Mouse (Mus musculus) testis, adult 10 weeks (tissue): ENCODE data around the gene Ptk6. TPM values are rescaled to one million over a fixed set of nuclear protein-coding genes. Genes with fewer than 3 reads are reported as not detected.

ENCODE experiments used
- polyA plus RNA-seq: library from polyadenylated mRNA; stranded (reverse); fragments of 350-450 nt; fragmentation: Illumina TruSeq; extraction: RNeasy Lipid Tissue Mini Kit (QIAGEN cat#74804); gene quantifications from one replicate; pipeline ENCODE4 v1.2.3, GENCODE M21; 2014; ENCODE audit warnings: low read depth, low replicate concordance

Gene Ptk6
- polyA plus RNA-seq: 0.07 TPM

DNA sequence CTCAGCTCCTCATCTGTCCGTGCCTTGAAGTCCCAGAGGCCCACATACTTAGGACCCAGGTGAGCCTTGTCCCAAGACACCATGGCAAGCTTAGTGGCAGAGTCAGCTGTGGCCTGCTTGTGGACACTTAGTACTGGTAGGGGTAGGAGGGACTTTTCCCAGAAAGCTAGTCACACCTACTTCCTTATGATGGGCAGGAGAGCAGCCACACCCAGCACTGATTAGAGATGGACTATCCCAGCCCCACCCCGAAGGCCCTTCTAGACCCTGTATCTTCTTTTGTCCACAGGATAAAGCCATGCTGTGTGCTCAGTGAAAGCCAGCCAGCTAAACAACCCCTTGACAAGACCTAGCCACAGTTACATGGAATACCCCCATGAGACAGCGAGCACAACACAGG lies at the start of gene Ptk6:
Gene Ptk6 (minus strand): TSS at position 368 of the 400 bp plus-strand sequence.

DNA sequence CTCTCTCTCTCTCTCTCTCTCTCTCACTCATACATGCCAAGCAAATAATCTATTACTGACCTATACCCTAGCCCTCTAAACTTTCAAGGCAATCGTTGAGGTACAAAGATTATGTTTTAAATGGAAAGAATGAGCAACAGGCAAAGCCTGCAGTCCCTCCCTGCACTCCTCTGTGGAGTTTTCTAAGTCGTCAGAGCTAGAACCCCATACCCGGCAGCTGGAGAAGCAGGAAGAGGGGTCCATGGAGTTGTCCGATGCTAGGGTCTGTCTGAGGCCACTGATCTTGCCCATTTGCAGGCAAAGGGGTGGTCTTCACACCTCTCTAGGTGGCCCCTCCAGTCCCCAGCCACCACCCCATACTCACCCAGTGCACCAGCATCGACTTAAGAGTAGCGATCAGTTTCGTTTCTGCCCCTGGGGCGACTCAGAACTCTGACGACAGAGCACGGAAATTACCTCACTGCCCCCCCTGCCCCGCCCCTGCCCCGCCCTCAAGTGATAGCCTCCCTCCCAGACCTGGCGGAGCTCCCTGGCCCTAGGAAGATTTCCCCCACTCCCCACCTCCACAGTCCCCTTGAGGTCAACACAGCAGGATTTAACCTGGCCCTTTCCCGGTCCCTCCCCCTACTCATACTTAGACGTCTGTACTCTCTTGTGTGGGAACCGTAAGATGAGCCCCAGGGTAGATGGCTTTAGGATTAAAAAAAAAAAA lies 39.2 kb upstream of the Ptk6 start, which contains the start of gene Helz2:
Gene Helz2 (minus strand): TSS at position 426 of the 712 bp plus-strand sequence.

DNA sequence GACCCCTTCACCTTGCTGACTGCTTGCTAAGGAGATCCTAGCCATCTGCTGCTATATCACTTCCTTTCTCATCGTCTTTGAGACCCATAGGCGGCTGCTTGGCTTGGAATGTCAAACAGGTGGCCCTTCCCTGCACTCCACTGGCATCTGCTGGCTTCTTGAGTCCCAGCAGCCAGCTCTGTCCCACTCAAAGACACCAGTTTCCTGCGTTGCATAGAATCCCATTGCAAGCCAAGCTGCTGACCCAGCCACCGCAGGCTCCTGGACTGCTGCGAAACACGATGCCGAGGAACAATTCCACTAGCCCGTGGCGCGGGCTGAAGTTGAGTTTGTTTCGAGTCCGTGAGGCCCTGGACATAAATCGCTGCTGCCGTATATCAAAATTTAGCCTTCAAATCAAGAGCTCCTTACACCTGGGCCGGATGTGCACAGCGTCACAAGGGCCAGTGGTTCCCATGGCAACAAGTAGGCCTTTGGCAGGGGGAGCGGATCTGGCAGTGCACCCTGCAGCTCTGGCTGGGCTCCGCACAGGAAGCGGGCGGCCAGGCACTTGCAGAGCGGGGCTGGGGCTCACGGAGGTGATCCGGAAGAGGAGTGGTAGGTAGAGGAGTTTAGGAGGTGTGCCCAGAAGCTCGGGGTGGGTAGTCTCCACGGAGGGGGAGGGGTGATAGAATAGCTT lies 17.1 kb upstream of the Ptk6 start, which contains the start of gene Fndc11:
Gene Fndc11 (plus strand): TSS at position 476 of the 679 bp plus-strand sequence.

DNA sequence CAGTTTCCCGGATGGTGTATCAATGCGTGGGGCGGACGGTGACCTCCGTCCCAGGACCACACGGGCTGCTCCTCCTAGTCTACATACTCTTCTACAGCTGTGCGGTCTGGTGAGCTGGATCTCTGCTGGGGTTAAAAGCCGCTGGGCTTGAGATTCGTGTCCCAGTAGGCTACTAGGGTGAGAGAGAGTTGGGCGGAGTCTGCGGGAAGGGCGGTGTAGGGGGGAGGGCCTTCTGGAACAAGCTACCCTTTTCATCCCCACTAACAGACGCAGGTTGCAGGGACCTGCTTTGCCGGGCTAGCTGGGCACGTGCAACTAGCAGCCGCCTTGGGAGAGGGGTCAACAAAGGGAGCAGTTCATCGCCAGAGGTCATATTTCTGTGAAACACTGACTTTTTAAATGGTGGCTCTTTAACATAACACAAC lies 10.4 kb upstream of the Ptk6 start, which contains the start of gene Srms:
Gene Srms (minus strand): TSS at position 165 of the 425 bp plus-strand sequence.

DNA sequence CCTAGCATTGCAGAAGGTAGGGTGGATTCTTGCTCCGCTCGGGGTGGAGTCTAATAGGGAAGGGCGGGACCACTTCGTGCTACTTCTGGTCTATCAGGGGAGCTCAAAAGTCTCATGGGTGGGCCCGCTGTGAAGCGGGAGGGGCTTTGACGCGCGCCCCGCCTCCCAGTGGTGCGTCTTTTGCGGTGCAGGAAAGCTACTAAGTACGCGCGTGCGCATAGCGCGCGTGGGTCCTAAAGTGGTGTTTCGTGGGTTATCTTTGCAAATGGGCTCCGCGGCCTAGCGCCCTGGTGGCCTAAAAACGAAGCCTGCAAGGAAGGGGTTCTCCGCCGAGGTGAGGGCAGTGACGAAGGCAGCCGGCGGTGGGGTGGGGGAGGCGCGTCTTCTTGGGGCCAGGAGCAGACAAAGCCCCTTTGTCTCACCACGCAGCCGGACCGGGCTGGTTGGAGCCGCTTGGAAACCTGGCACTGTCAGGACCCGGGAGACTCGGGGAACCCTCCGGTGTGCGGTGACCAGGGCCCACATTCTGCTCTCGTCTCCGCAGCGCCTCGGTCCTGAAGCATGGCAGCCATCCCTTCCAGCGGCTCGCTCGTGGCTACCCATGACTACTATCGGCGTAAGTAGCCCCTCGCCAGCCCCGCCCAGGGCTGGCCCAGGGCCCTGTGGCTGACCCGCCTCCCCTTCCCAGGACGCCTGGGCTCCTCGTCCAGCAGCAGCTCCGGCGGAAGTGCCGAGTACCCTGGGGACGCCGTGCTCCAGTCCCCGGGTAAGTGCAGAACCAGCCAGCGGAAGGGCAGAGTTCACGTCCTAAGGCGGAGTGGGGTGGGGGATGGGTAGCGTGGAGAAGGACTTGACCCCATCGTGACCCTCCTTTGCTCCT lies 15.2 kb downstream of the Ptk6 start, which contains the start of gene Ppdpf:
Gene Ppdpf (plus strand): TSS at position 127 of the 880 bp plus-strand sequence.

DNA sequence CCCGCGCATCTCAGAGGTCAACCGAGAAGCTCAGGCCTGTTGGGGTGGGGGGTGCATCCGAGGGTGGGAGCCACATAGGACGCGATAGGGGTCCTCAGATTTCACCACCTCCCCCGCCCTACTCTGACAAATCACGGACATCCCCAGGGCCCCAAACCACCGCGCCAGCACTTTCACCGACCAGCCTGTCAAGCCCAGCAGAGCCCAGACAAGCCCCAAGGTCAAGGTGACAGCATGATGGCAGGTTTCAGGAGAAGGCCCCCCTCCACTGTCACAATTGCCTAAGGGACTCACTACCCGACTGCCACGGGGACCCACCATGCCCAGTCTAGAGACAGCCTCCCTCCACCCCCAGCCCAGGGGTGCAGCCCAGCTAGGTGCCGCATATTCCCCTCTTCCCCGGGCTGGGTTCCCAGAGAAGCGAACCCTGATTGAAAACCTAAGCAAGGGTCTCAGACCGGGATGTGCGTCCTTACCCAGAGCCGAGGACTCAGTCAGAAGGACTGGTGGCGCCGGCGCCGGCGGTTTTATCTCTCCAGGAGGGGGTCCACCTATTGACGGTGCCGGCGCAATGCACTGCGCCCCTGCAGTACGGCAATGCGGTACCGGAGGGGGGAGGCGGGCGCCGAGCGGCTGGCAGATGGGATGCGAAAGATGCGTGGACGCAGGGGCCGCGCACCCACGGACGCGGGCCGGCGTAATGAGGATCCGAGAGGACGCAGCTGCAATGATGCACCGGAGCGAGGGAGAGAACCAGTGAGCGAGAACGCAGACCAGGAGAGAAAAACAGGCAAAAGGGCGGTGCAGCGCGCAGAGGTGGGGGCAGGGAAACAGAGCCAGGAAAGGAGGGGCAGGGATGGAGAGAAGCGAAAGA lies 46.1 kb downstream of the Ptk6 start, which contains the start of gene Eef1a2:
Gene Eef1a2 (minus strand): TSS at position 767 of the 874 bp plus-strand sequence.

Other genes starting within 250 kb of the Ptk6 start
- gene Nkain4, start 248.1 kb downstream of the Ptk6 start, polyA plus RNA-seq: 0.55 TPM
- 4.7 TPM for gene Arfgap1, start 235.6 kb downstream of the Ptk6 start, polyA plus RNA-seq
- gene Col20a1, start 216.3 kb downstream of the Ptk6 start, polyA plus RNA-seq: 2.5 TPM
- gene Chrna4, start 159.2 kb downstream of the Ptk6 start, polyA plus RNA-seq: 0.25 TPM
- 0.76 TPM for gene Kcnq2, start 67.5 kb downstream of the Ptk6 start, polyA plus RNA-seq
- not detected for gene Eef1a2, start 45.8 kb downstream of the Ptk6 start, polyA plus RNA-seq
- 0.74 TPM for gene Ppdpf, start 15.5 kb downstream of the Ptk6 start, polyA plus RNA-seq
- not detected for gene Srms, start 10.4 kb upstream of the Ptk6 start, polyA plus RNA-seq
- gene Fndc11, start 17.2 kb upstream of the Ptk6 start, polyA plus RNA-seq: 2.0 TPM
- gene Helz2, start 39.2 kb upstream of the Ptk6 start, polyA plus RNA-seq: 0.20 TPM
- 3.8 TPM for gene Gmeb2, start 85.2 kb upstream of the Ptk6 start, polyA plus RNA-seq
- not detected for gene Stmn3, start 111.7 kb upstream of the Ptk6 start, polyA plus RNA-seq
- gene Rtel1, start 117.0 kb upstream of the Ptk6 start, polyA plus RNA-seq: 22.7 TPM
- 0.88 TPM for gene Zgpat, start 162.1 kb upstream of the Ptk6 start, polyA plus RNA-seq
- gene Arfrp1, start 162.6 kb upstream of the Ptk6 start, polyA plus RNA-seq: 36.4 TPM
- 0.50 TPM for gene Lime1, start 177.3 kb upstream of the Ptk6 start, polyA plus RNA-seq